Mouse (Mus musculus) heart, embryonic 14.5 days (tissue): ENCODE data around the gene Trpc4ap. TPM values are rescaled to one million over a fixed set of nuclear protein-coding genes. Genes with fewer than 3 reads are reported as not detected.

Source experiments
- ATAC-seq: fragments of 200-750 bp; cut with Nextera tagmentation; 2 replicates; pipeline ENCODE4 v1.8.0; 2017; ENCODE audit warnings: low read depth, moderate TSS enrichment; ENCODE audit not compliant: insufficient number of reproducible peaks, insufficient read depth, low FRiP score
- H3K27ac ChIP-seq, 2 experiments: fragments of 200-500 bp in 1 of 2; fragments of 300-500 bp in 1 of 2; sonication (generic) in 1 of 2; replicated peaks in 1 of 2; 2 replicates each; pipeline ENCODE4 v1.5.1; 2012 to 2014; ENCODE audit warnings: low read depth in 2 of 2, low read length in 2 of 2, control low read depth in 1 of 2, mild to moderate bottlenecking in 1 of 2, mixed read lengths in 1 of 2; ENCODE audit not compliant: control insufficient read depth in 1 of 2, insufficient read depth in 1 of 2
- H3K27me3 ChIP-seq: fragments of 300-500 bp; sonication (generic); 2 replicates; pipeline ENCODE4 v1.6.1; 2014; ENCODE audit warnings: mild to moderate bottlenecking, low read length, control low read depth; ENCODE audit not compliant: control insufficient read depth, insufficient read depth
- H3K36me3 ChIP-seq: fragments of 300-500 bp; sonication (generic); 2 replicates; pipeline ENCODE4 v1.6.1; 2014; ENCODE audit warnings: mild to moderate bottlenecking, control low read depth, low read length, mixed read lengths; ENCODE audit not compliant: control insufficient read depth, insufficient read depth
- H3K4me1 ChIP-seq, 2 experiments: fragments of 200-500 bp in 1 of 2; fragments of 300-500 bp in 1 of 2; sonication (generic) in 1 of 2; 2 replicates each; pipeline ENCODE4 v1.6.1; 2012 to 2014; ENCODE audit warnings: low read length in 2 of 2, control low read depth in 1 of 2, mixed read lengths in 1 of 2; ENCODE audit not compliant: control insufficient read depth in 2 of 2, insufficient read depth in 2 of 2
- H3K4me2 ChIP-seq: fragments of 300-500 bp; sonication (generic); 2 replicates; pipeline ENCODE4 v1.6.1; 2014; ENCODE audit warnings: mild to moderate bottlenecking, low read length
- H3K4me3 ChIP-seq, 2 experiments: fragments of 200-500 bp in 1 of 2; fragments of 300-500 bp in 1 of 2; sonication (generic) in 1 of 2; 2 replicates each; pipeline ENCODE4 v1.5.1; 2012 to 2014; ENCODE audit warnings: low read length in 2 of 2, mild to moderate bottlenecking in 2 of 2, control low read depth in 1 of 2, low read depth in 1 of 2, moderate library complexity in 1 of 2; ENCODE audit not compliant: control insufficient read depth in 1 of 2, insufficient read depth in 1 of 2
- H3K9ac ChIP-seq: fragments of 300-500 bp; sonication (generic); 2 replicates; pipeline ENCODE4 v1.6.1; 2014; ENCODE audit warnings: mild to moderate bottlenecking, low read length
- H3K9me3 ChIP-seq: fragments of 300-500 bp; sonication (generic); 2 replicates; pipeline ENCODE4 v1.6.1; 2016; ENCODE audit warnings: low read length, control low read depth; ENCODE audit not compliant: control insufficient read depth
- WGBS: fragments of 180-500 bp; shearing (Covaris S2); extraction: QIAGEN DNeasy Blood & Tissue Kit; methylation state at CpG from one replicate; pipeline ENCODE4 v1.1.7; 2014; 5-methylcytosine and 5-hydroxymethylcytosine counted together
- microRNA counts: library from miRNA; unstranded; fragments of <30 nt; microRNA quantifications from one replicate; lab custom pipeline; 2016
- microRNA-seq: library from miRNA; unstranded; fragments of <30 nt; microRNA quantifications from one replicate; pipeline ENCODE4, GENCODE M21; 2016
- polyA plus RNA-seq: library from polyadenylated mRNA; unstranded; fragments of >200 nt; fragmentation: Nextera tagmentation; extraction: Ambion mirVana; gene quantifications from 2 replicates; pipeline ENCODE4 v1.2.1, GENCODE M21; 2014

Gene Trpc4ap
- polyA plus RNA-seq, 1 experiment from 2014 or later, result 108 TPM

DNA sequence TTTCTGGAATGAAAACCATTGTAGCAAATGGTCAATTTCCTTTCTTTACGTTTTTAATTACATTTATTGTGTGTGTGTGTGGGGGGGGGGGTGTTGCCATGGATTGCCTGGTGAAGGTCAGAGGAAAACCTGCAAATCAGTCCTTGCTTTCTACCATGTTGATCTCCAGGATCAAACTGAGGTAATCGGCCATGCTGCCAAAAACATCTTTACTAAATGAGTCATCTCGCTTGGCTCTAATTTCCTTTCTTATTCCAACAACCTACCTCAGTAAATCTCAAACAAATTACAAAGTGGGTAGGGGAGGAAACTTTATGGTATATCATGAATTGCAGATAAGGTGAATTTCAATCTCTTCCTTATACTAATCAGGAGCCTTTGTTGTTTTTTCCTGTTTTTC, 104.0 kb downstream of the Trpc4ap start:
- no peak overlapping the region for H3K9ac ChIP-seq
- H3K4me3 ChIP-seq, result no peak overlapping the region
- no peaks in the 10 kb centered on the region for H3K9me3 ChIP-seq
- WGBS, result 77% methylated on average over 3 of the region's 3 CpGs
- no peaks in the 10 kb centered on the region for H3K36me3 ChIP-seq
- no peaks in the 10 kb centered on the region for H3K27me3 ChIP-seq
- H3K27ac ChIP-seq, result no peak overlapping the region
- H3K4me2 ChIP-seq, result no peak overlapping the region
- peaks cover 2 to 10% of the 10 kb centered on the region in 2 experiments; a peak in 1 of 4 replicates for H3K4me1 ChIP-seq
- ATAC-seq, result no peak

DNA sequence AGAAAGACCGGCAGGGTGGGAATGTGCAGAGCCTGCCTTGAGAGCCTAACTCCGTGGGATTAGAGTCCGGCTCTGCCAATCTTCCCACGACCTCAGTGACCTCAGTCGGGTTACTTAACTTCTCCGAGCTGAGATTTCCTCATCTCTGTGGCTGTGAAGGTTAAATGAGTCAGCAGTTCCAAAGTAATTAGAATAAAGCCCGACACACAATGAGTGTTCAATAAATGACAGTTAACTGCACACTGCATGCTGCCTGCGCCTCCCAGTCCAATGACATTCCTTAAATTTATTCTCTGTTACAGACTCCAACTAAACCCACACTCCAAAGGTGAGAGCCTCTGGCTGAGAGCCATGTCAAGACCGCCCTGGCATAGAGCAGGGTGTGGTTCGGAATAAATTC, 106.7 kb downstream of the Trpc4ap start:
- Histone ChIP-seq H3K36me3 (0 out of 2 replicates have a peak, but pooled peaks cover 3% of the 10 kb centered on the region), H3K27ac (no peak overlapping the region), H3K27me3 (no peaks in the 10 kb centered on the region), H3K4me1 (no peaks in the 10 kb centered on the region), H3K4me2 (no peak overlapping the region), H3K9me3 (no peaks in the 10 kb centered on the region), H3K4me3 (no peak overlapping the region), H3K9ac (no peak overlapping the region; the same call in 1 of the 2 replicates)
- no peak for ATAC-seq
- 64% methylated on average over 10 of the region's 10 CpGs for WGBS

DNA sequence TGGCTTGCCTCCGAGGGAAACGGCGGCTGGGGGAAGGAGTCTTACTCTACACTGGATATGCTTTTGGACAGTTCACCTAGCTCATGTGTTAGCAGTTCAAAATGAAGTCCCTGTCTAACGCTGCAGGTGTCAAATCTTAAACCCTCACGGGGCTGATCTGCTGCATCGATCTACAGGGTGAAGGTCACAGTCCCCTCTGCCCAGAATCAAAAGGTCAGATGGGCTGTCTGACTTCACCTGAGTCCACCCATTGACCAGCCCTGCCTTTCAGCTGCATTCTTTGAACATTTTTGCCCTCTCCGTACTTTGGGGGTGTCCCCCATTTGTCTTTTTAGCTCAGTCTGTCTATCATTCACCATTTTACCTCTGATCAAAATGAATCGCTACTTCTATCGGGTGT, 107.1 kb downstream of the Trpc4ap start:
- no peak overlapping the region for H3K4me2 ChIP-seq
- H3K27ac ChIP-seq, result no peak overlapping the region
- no peaks in the 10 kb centered on the region for H3K4me1 ChIP-seq
- ATAC-seq, result no peak
- WGBS, result 84% methylated on average over 9 of the region's 9 CpGs
- no peak overlapping the region for H3K9ac ChIP-seq
- no peaks in the 10 kb centered on the region for H3K9me3 ChIP-seq
- H3K27me3 ChIP-seq, result no peaks in the 10 kb centered on the region
- 0 out of 2 replicates have a peak, but pooled peaks cover 3% of the 10 kb centered on the region for H3K36me3 ChIP-seq
- H3K4me3 ChIP-seq, result no peak overlapping the region

MicroRNAs within 50 kb of the gene (microRNA counts, 519-probe panel; counts per million panel counts)
- microRNA mmu-miR-499 (lab: Ali Mortazavi, UCI), result 6,593 counts per million, percentile 91 among the panel's probes with 10 or more counts

Small RNAs within 50 kb of the gene (microRNA-seq; reads per million reads assigned to microRNA genes)
- gene Mir499, result 3,504 reads per million, percentile 88 among the genes with 10 or more reads in this experiment

Other genes with a start within 250 kb of the Trpc4ap start
- 21.1 and 21.9 TPM in 2 replicates for gene Ncoa6, start 218.5 kb downstream of the Trpc4ap start, polyA plus RNA-seq
- gene Acss2, start 174.4 kb downstream of the Trpc4ap start, polyA plus RNA-seq, result 18.8 and 19.8 TPM in 2 replicates
- 0.76 and 0.85 TPM in 2 replicates for gene Ggt7, start 174.1 kb downstream of the Trpc4ap start, polyA plus RNA-seq
- 22.2 and 23.9 TPM in 2 replicates for gene Gss, start 99.6 kb downstream of the Trpc4ap start, polyA plus RNA-seq
- 26.5 and 27.3 TPM in 2 replicates for gene Myh7b, start 81.2 kb downstream of the Trpc4ap start, polyA plus RNA-seq
- gene Edem2, start 37.1 kb upstream of the Trpc4ap start, polyA plus RNA-seq, result 25.4 and 28.7 TPM in 2 replicates
- gene Gm17581, start 43.5 kb upstream of the Trpc4ap start, polyA plus RNA-seq, result not detected in 2 replicates
- 6.7 and 8.0 TPM in 2 replicates for gene Procr, start 58.7 kb upstream of the Trpc4ap start, polyA plus RNA-seq
- not detected in 2 replicates for gene Mmp24, start 83.0 kb upstream of the Trpc4ap start, polyA plus RNA-seq
- 9.3 and 10.3 TPM in 2 replicates for gene BC029722, start 127.0 kb upstream of the Trpc4ap start, polyA plus RNA-seq
- 115 and 130 TPM in 2 replicates for gene Eif6, start 134.5 kb upstream of the Trpc4ap start, polyA plus RNA-seq
- 0.07 and 0.16 TPM in 2 replicates for gene Fam83c, start 142.5 kb upstream of the Trpc4ap start, polyA plus RNA-seq
- 110 and 116 TPM in 2 replicates for gene Uqcc1, start 237.9 kb upstream of the Trpc4ap start, polyA plus RNA-seq
- gene Gm15557, start 248.3 kb upstream of the Trpc4ap start, polyA plus RNA-seq, result not detected in 2 replicates